Mouse (Mus musculus): ENCODE measurements around the gene Slc7a4. TPM values are rescaled to one million over a fixed set of nuclear protein-coding genes. Genes with fewer than 3 reads are reported as not detected.
A peak's percentile ranks its signal among the peaks of the same experiment; 100 is the strongest.
"Not testable (repeated sequence)": the region's sequence is repeated elsewhere in the genome, so short reads cannot be mapped to it uniquely, and the experiment has no call there.

Slc7a4 gene
- total RNA-seq (2021), result under 1 TPM in 1 of 2 experiments, not detected in 1; 0.39 TPM
- long read RNA-seq, experiment 1, partial matches to known transcripts, result 1 of 1 reads
- long read RNA-seq, experiment 1, other reads (novel, unspliced or antisense), result 0 of 1 reads
- long read RNA-seq, experiment 2, partial matches to known transcripts, result 0 of 1 reads
- long read RNA-seq, experiment 2, other reads (novel, unspliced or antisense), result 0 of 1 reads

- DNase-seq (ENCODE audit: low spot score), result no peak
Observed at GRCm38 (mm10) chr16:17583064-17583463, at the start of gene Slc7a4. Slc7a4 (minus strand) TSS chr16:17583214.

GRCm38 (mm10) chr16:17632580-17632979 is 49.6 kb upstream of the Slc7a4 start:
- no peak for DNase-seq (ENCODE audit: low spot score)

GRCm38 (mm10) chr16:17626269-17626555 is 43.2 kb upstream of the Slc7a4 start:
- no peak for DNase-seq (ENCODE audit: low spot score)

GRCm38 (mm10) chr16:17625488-17626268 is 42.7 kb upstream of the Slc7a4 start:
- no peak for DNase-seq (ENCODE audit: low spot score)

- DNase-seq (ENCODE audit: low spot score), result no peak
Observed at GRCm38 (mm10) chr16:17621936-17622335, 38.9 kb upstream of the Slc7a4 start.

- peak; percentile 92 for DNase-seq (ENCODE audit: low spot score)
Observed at GRCm38 (mm10) chr16:17619198-17620105, 36.4 kb upstream of the Slc7a4 start, which contains the start of gene Smpd4. Smpd4 (plus strand) TSS chr16:17619354.

GRCm38 (mm10) chr16:17617922-17618565 is 35.0 kb upstream of the Slc7a4 start:
- peak; percentile 13 for DNase-seq (ENCODE audit: low spot score)

GRCm38 (mm10) chr16:17616212-17616611 is 33.2 kb upstream of the Slc7a4 start:
- no peak for DNase-seq (ENCODE audit: low spot score)

GRCm38 (mm10) chr16:17614740-17615139 is 31.7 kb upstream of the Slc7a4 start:
- not testable (repeated sequence) for DNase-seq (ENCODE audit: low spot score)

- no peak for DNase-seq (ENCODE audit: low spot score)
Observed at GRCm38 (mm10) chr16:17611383-17611782, 28.4 kb upstream of the Slc7a4 start.

- DNase-seq (ENCODE audit: low spot score), result no peak
Observed at GRCm38 (mm10) chr16:17605684-17606083, 22.7 kb upstream of the Slc7a4 start.

- DNase-seq (ENCODE audit: low spot score), result no peak
Observed at GRCm38 (mm10) chr16:17604941-17605340, 21.9 kb upstream of the Slc7a4 start.

- no peak for DNase-seq (ENCODE audit: low spot score)
Observed at GRCm38 (mm10) chr16:17600944-17601562, 18.0 kb upstream of the Slc7a4 start.

GRCm38 (mm10) chr16:17590731-17591130 is 7.7 kb upstream of the Slc7a4 start:
- DNase-seq (ENCODE audit: low spot score), result no peak

- no peak for DNase-seq (ENCODE audit: low spot score)
Observed at GRCm38 (mm10) chr16:17584555-17584954, 1.5 kb upstream of the Slc7a4 start.

- DNase-seq (ENCODE audit: low spot score), result no peak
Observed at GRCm38 (mm10) chr16:17576825-17577215, 6.2 kb downstream of the Slc7a4 start.

- peak; percentile 25 for DNase-seq (ENCODE audit: low spot score)
Observed at GRCm38 (mm10) chr16:17575870-17576824, 6.9 kb downstream of the Slc7a4 start.

- DNase-seq (ENCODE audit: low spot score), result no peak
Observed at GRCm38 (mm10) chr16:17566186-17566585, 16.8 kb downstream of the Slc7a4 start.

GRCm38 (mm10) chr16:17564771-17565170 is 18.2 kb downstream of the Slc7a4 start:
- DNase-seq (ENCODE audit: low spot score), result no peak

- no peak for DNase-seq (ENCODE audit: low spot score)
Observed at GRCm38 (mm10) chr16:17564221-17564620, 18.8 kb downstream of the Slc7a4 start.

Data from gastrocnemius, adult 18-20 months (tissue).